In genomic region chr2:116716529-116717201, GRCm38 (mm10) we compare ENCODE assay signal across 30 mouse cellular contexts.
DNase-seq lines count a peak whose midpoint lies in the region; ATAC-seq and TF ChIP-seq lines count a peak whose summit lies in the region.
"Had no signal": no experiment of that assay in that cellular context is flagged by ENCODE, and none has a peak within 500 bp of the region (broad histone marks: within the 10 kb centered on the region; RNA-seq: fewer than 3 reads in every experiment).

No protein-coding gene starts in this region.

- no peaks in the 10 kb centered on the region for H3K27me3 ChIP-seq in forebrain, embryonic 12.5 days
- H3K27me3 ChIP-seq in forebrain, postnatal 0 days (ENCODE audit: insufficient read depth, low read length) = no peaks in the 10 kb centered on the region
- H3K27me3 ChIP-seq in forebrain, embryonic 13.5 days = no peaks in the 10 kb centered on the region
- H3K27me3 ChIP-seq in midbrain, embryonic 13.5 days = no peaks in the 10 kb centered on the region
- no peaks in the 10 kb centered on the region for H3K27me3 ChIP-seq in neural tube, embryonic 14.5 days (ENCODE audit: control insufficient read depth, insufficient read depth, low read length)
- no peaks in the 10 kb centered on the region for H3K27me3 ChIP-seq in hindbrain, embryonic 11.5 days (ENCODE audit: control insufficient read depth, insufficient read depth, low read length)
- H3K27me3 ChIP-seq: heart, embryonic 15.5 days; hindbrain, embryonic 12.5 days; intestine, embryonic 15.5 days; liver, embryonic 15.5 days; lung, embryonic 15.5 days; Patski had no signal

- peaks cover 3% of the 10 kb centered on the region; the same call in 1 of the 2 replicates for H3K4me1 ChIP-seq in forebrain, embryonic 12.5 days
- H3K4me1 ChIP-seq in forebrain, postnatal 0 days (ENCODE audit: insufficient read depth) = no peaks in the 10 kb centered on the region
- H3K4me1 ChIP-seq in forebrain, embryonic 13.5 days = peaks cover 5% of the 10 kb centered on the region; the same call in 1 of the 2 replicates
- H3K4me1 ChIP-seq in midbrain, embryonic 13.5 days (replicated peaks) = 0 out of 2 replicates have a peak, but pooled peaks cover 3% of the 10 kb centered on the region
- no peaks in the 10 kb centered on the region for H3K4me1 ChIP-seq in neural tube, embryonic 14.5 days (ENCODE audit: control insufficient read depth, insufficient read depth, low read length)
- no peaks in the 10 kb centered on the region for H3K4me1 ChIP-seq in hindbrain, embryonic 11.5 days (replicated peaks; ENCODE audit: control insufficient read depth, insufficient read depth, low read length)
- H3K4me1 ChIP-seq: heart, embryonic 10.5 days; heart, embryonic 15.5 days; hindbrain, embryonic 12.5 days; intestine, embryonic 15.5 days; liver, embryonic 15.5 days; lung, embryonic 15.5 days had no signal

- no peak overlapping the region for H3K9ac ChIP-seq in forebrain, embryonic 12.5 days
- H3K9ac ChIP-seq in forebrain, postnatal 0 days = no peak overlapping the region
- no peak overlapping the region for H3K9ac ChIP-seq in forebrain, embryonic 13.5 days
- no peak overlapping the region for H3K9ac ChIP-seq in midbrain, embryonic 13.5 days (replicated peaks)
- no peak overlapping the region for H3K9ac ChIP-seq in neural tube, embryonic 14.5 days (replicated peaks; ENCODE audit: low read depth, low read length)
- H3K9ac ChIP-seq in hindbrain, embryonic 11.5 days (ENCODE audit: low read depth, low read length) = no peak overlapping the region
- H3K9ac ChIP-seq: heart, embryonic 15.5 days; hindbrain, embryonic 12.5 days; intestine, embryonic 15.5 days; liver, embryonic 15.5 days; lung, embryonic 15.5 days had no signal

- H3K36me3 ChIP-seq in forebrain, embryonic 12.5 days (replicated peaks) = no peaks in the 10 kb centered on the region
- H3K36me3 ChIP-seq in forebrain, postnatal 0 days (ENCODE audit: insufficient read depth) = no peaks in the 10 kb centered on the region
- H3K36me3 ChIP-seq in forebrain, embryonic 13.5 days (ENCODE audit: poor library complexity, severe bottlenecking) = no peaks in the 10 kb centered on the region
- H3K36me3 ChIP-seq in midbrain, embryonic 13.5 days = no peaks in the 10 kb centered on the region
- no peaks in the 10 kb centered on the region for H3K36me3 ChIP-seq in neural tube, embryonic 14.5 days (ENCODE audit: control insufficient read depth, insufficient read depth, low read length)
- no peaks in the 10 kb centered on the region for H3K36me3 ChIP-seq in hindbrain, embryonic 11.5 days (ENCODE audit: control insufficient read depth, insufficient read depth, low read length)
- H3K36me3 ChIP-seq: G1E; heart, embryonic 10.5 days; heart, embryonic 15.5 days; hindbrain, embryonic 12.5 days; intestine, embryonic 15.5 days; liver, embryonic 15.5 days; lung, embryonic 15.5 days had no signal

- 44% methylated on average over 9 of the region's 9 CpGs for WGBS in forebrain, embryonic 12.5 days
- 38% methylated on average over 9 of the region's 9 CpGs for WGBS in forebrain, postnatal 0 days
- 37% methylated on average over 9 of the region's 9 CpGs for WGBS in forebrain, embryonic 13.5 days
- WGBS in midbrain, embryonic 13.5 days = 57% methylated on average over 9 of the region's 9 CpGs
- WGBS in neural tube, embryonic 14.5 days = 65% methylated on average over 9 of the region's 9 CpGs
- 72% methylated on average over 9 of the region's 9 CpGs for WGBS in hindbrain, embryonic 11.5 days

- no peak overlapping the region for H3K4me3 ChIP-seq in forebrain, embryonic 12.5 days (replicated peaks)
- no peak overlapping the region for H3K4me3 ChIP-seq in forebrain, postnatal 0 days (ENCODE audit: low read depth, low read length)
- H3K4me3 ChIP-seq in forebrain, embryonic 13.5 days = no peak overlapping the region
- H3K4me3 ChIP-seq in midbrain, embryonic 13.5 days (replicated peaks) = no peak overlapping the region
- no peak overlapping the region for H3K4me3 ChIP-seq in neural tube, embryonic 14.5 days (ENCODE audit: low read depth, low read length)
- H3K4me3 ChIP-seq in hindbrain, embryonic 11.5 days (ENCODE audit: low read depth, low read length) = no peak overlapping the region
- H3K4me3 ChIP-seq: erythroblast, embryonic 14.5 days; heart, embryonic 10.5 days; heart, embryonic 15.5 days; hindbrain, embryonic 12.5 days; intestine, embryonic 15.5 days; liver, embryonic 15.5 days; lung, embryonic 15.5 days had no signal

- TF ChIP-seq CTCF in forebrain, postnatal 0 days (IDR thresholded peaks at IDR 0.05; ENCODE audit: low read depth) = no peak

- peak; percentile 75; the same call in 1 of the 2 replicates for ATAC-seq in forebrain, embryonic 12.5 days (ENCODE audit: low FRiP score)
- no peak for ATAC-seq in forebrain, postnatal 0 days
- peak; percentile 90 for ATAC-seq in forebrain, embryonic 13.5 days
- ATAC-seq in midbrain, embryonic 13.5 days = peak; percentile 80
- ATAC-seq in neural tube, embryonic 14.5 days (ENCODE audit: low read depth) = peak; percentile 44; the same call in 1 of the 2 replicates
- ATAC-seq in hindbrain, embryonic 11.5 days (ENCODE audit: low FRiP score) = no peak; the same call in 1 of the 2 replicates
- ATAC-seq: hindbrain, postnatal 0 days; intestine, embryonic 15.5 days; Patski had no signal

- no peak overlapping the region for H3K4me2 ChIP-seq in forebrain, embryonic 12.5 days
- H3K4me2 ChIP-seq in forebrain, postnatal 0 days (ENCODE audit: low read depth) = no peak overlapping the region
- no peak overlapping the region for H3K4me2 ChIP-seq in forebrain, embryonic 13.5 days
- H3K4me2 ChIP-seq in midbrain, embryonic 13.5 days (replicated peaks) = no peak overlapping the region
- no peak overlapping the region for H3K4me2 ChIP-seq in neural tube, embryonic 14.5 days (ENCODE audit: low read depth, low read length)
- H3K4me2 ChIP-seq in hindbrain, embryonic 11.5 days (replicated peaks; ENCODE audit: low read depth, low read length) = no peak overlapping the region
- H3K4me2 ChIP-seq: heart, embryonic 15.5 days; hindbrain, embryonic 12.5 days; intestine, embryonic 15.5 days; liver, embryonic 15.5 days; lung, embryonic 15.5 days had no signal

- DNase-seq in forebrain, postnatal 0 days = no peak
- DNase-seq in adrenal gland, postnatal 4 days (ENCODE audit: low spot score in 2 of 2) = no peak
- DNase-seq in Muller cell, postnatal 12 days (ENCODE audit: inconsistent ontology term) = no peak
- no peak for DNase-seq in hindbrain, embryonic 11.5 days (ENCODE audit: low spot score)
- DNase-seq: adrenal gland, postnatal 10 days; cerebellum, adult 18-20 months; cerebellum, postnatal 10 days; gastrocnemius, postnatal 14 days; heart, adult 11 months; kidney, adult 9 months; kidney, postnatal 10 days; layer of hippocampus, adult 9-11 months; liver; lung, postnatal 36 days; spleen, adult 18-20 months; thymus, postnatal 14 days had no signal

- no peaks in the 10 kb centered on the region for H3K9me3 ChIP-seq in forebrain, embryonic 12.5 days
- no peaks in the 10 kb centered on the region for H3K9me3 ChIP-seq in forebrain, postnatal 0 days (ENCODE audit: low read length)
- no peaks in the 10 kb centered on the region for H3K9me3 ChIP-seq in forebrain, embryonic 13.5 days (replicated peaks)
- no peaks in the 10 kb centered on the region for H3K9me3 ChIP-seq in midbrain, embryonic 13.5 days
- H3K9me3 ChIP-seq in neural tube, embryonic 14.5 days (ENCODE audit: control insufficient read depth, low read length) = no peaks in the 10 kb centered on the region
- no peaks in the 10 kb centered on the region for H3K9me3 ChIP-seq in hindbrain, embryonic 11.5 days (ENCODE audit: control insufficient read depth, low read length)
- H3K9me3 ChIP-seq: G1E; heart, embryonic 10.5 days; heart, embryonic 15.5 days; hindbrain, embryonic 12.5 days; intestine, embryonic 15.5 days; liver, embryonic 15.5 days; lung, embryonic 15.5 days had no signal

- no peak overlapping the region for H3K27ac ChIP-seq in forebrain, embryonic 12.5 days
- H3K27ac ChIP-seq in forebrain, postnatal 0 days (ENCODE audit: low read depth, low read length) = no peak overlapping the region
- H3K27ac ChIP-seq in forebrain, embryonic 13.5 days = no peak overlapping the region
- H3K27ac ChIP-seq in midbrain, embryonic 13.5 days = no peak overlapping the region
- no peak overlapping the region for H3K27ac ChIP-seq in neural tube, embryonic 14.5 days (ENCODE audit: low read depth, low read length)
- H3K27ac ChIP-seq in hindbrain, embryonic 11.5 days (ENCODE audit: low read depth, low read length) = no peak overlapping the region
- H3K27ac ChIP-seq: heart, embryonic 10.5 days; heart, embryonic 15.5 days; hindbrain, embryonic 12.5 days; hindbrain, postnatal 0 days; intestine, embryonic 15.5 days; liver, embryonic 15.5 days; lung, embryonic 15.5 days had no signal

Comparison
In these comparisons a context has a peak if more than half of its experiments do, and no peak if none do; other contexts are left out.
1. ATAC-seq: peak in forebrain, embryonic 12.5 days (single experiment), forebrain, embryonic 13.5 days (single experiment), midbrain, embryonic 13.5 days (single experiment) and neural tube, embryonic 14.5 days (single experiment); none in forebrain, postnatal 0 days (single experiment) and hindbrain, embryonic 11.5 days (single experiment).